Mouse (Mus musculus) spleen, adult 2 months (tissue): Measurements from ENCODE around the gene Plekhg6.

ENCODE experiments used
- CTCF ChIP-seq: fragments of 200-500 bp; IDR thresholded peaks from 2 replicates; pipeline ENCODE4 v1.5.1; 2011; ENCODE audit warnings: mild to moderate bottlenecking, inconsistent platforms; ENCODE audit not compliant: insufficient read depth, insufficient read length, insufficient replicate concordance; ENCODE audit errors: extremely low read depth
- POLR2A ChIP-seq: fragments of 200-500 bp; IDR thresholded peaks from 2 replicates; pipeline ENCODE4 v1.6.1; 2011; ENCODE audit warnings: low read depth, low read length, inconsistent platforms

DNA sequence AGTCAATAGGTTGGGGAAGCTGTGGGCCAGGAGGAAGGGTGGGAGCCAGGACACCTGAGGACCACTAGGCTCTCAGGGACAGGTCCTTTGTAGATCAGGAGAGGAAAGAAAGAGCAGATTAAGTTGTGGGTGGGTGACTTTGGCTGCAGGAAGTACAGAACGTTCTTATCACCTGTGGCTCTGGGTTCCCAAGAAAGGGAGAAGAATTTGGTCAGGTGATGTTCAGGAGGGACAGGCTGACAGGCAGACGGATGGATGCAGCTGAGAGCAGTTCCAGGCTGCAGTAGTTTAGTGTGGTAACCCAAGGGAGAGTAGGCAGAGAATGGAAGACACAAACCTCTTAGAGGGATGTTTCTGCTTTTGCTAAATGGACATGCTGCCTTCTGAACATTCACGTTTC is 42.5 kb upstream of the Plekhg6 start:
- TF ChIP-seq CTCF (no peak), POLR2A (no peak)
